Mouse (Mus musculus) MEL (cell line): ENCODE measurements around the gene Myh6. TPM values are rescaled to one million over a fixed set of nuclear protein-coding genes. Genes with fewer than 3 reads are reported as not detected.

Experiments
- DNase-seq: peaks from one replicate; pipeline ENCODE4 v3.0.0; 2011; ENCODE audit warnings: low read depth, low spot score
- H3K27ac ChIP-seq: 2 replicates; pipeline ENCODE4 v1.5.1; 2012; ENCODE audit warnings: low read depth, mild to moderate bottlenecking, control low read depth, low read length, moderate library complexity; ENCODE audit not compliant: control insufficient read depth
- H3K27me3 ChIP-seq, 2 experiments: fragments of 150-350 bp in 1 of 2; sonication (generic) in 1 of 2; 2 replicates each; pipeline ENCODE4 v1.6.1; 2012; ENCODE audit warnings: low read length in 2 of 2, mild to moderate bottlenecking in 2 of 2, improper control_type of control experiment in 1 of 2, moderate library complexity in 1 of 2; ENCODE audit not compliant: insufficient read depth in 2 of 2, control insufficient read depth in 1 of 2
- H3K36me3 ChIP-seq, 2 experiments: 2 replicates each; pipeline ENCODE4 v1.6.1; 2012 to 2014; ENCODE audit warnings: low read length in 2 of 2, improper control_type of control experiment in 1 of 2, inconsistent platforms in 1 of 2, mild to moderate bottlenecking in 1 of 2; ENCODE audit not compliant: insufficient read depth in 2 of 2, control insufficient read depth in 1 of 2
- H3K4me1 ChIP-seq, 2 experiments: fragments of 150-350 bp in 1 of 2; sonication (generic) in 1 of 2; 2 replicates each; pipeline ENCODE4 v1.6.1; 2012; ENCODE audit warnings: low read length in 2 of 2, improper control_type of control experiment in 1 of 2, mild to moderate bottlenecking in 1 of 2; ENCODE audit not compliant: insufficient read depth in 2 of 2, control insufficient read depth in 1 of 2
- H3K4me3 ChIP-seq, 2 experiments: fragments of 150-350 bp in 1 of 2; sonication (generic) in 1 of 2; 2 replicates each; pipeline ENCODE4 v1.5.1; 2012; ENCODE audit warnings: low read depth in 2 of 2, low read length in 2 of 2, mild to moderate bottlenecking in 2 of 2, moderate library complexity in 2 of 2, control low read depth in 1 of 2, improper control_type of control experiment in 1 of 2; ENCODE audit not compliant: control insufficient read depth in 1 of 2, insufficient read depth in 1 of 2
- H3K79me2 ChIP-seq: 2 replicates; pipeline ENCODE4 v1.6.1; 2012; ENCODE audit warnings: mild to moderate bottlenecking, low read length, moderate library complexity; ENCODE audit not compliant: control insufficient read depth, poor library complexity, insufficient read depth
- H3K9ac ChIP-seq: 2 replicates; pipeline ENCODE4 v1.6.1; 2012; ENCODE audit warnings: low read depth, mild to moderate bottlenecking, control low read depth, low read length, moderate library complexity; ENCODE audit not compliant: control insufficient read depth, poor library complexity, severe bottlenecking
- H3K9me3 ChIP-seq: fragments of 150-350 bp; sonication (generic); replicated peaks from 2 replicates; pipeline ENCODE4 v1.6.1; 2012; ENCODE audit warnings: mild to moderate bottlenecking, low read length, improper control_type of control experiment, moderate library complexity; ENCODE audit not compliant: insufficient read depth
- BHLHE40 ChIP-seq: IDR thresholded peaks from 2 replicates; pipeline ENCODE4 v1.6.1; 2012; ENCODE audit warnings: low read depth, mild to moderate bottlenecking, inconsistent platforms, low read length, improper control_type of control experiment, borderline replicate concordance
- CHD2 ChIP-seq: IDR thresholded peaks from 2 replicates; pipeline ENCODE4 v1.6.1; 2011; ENCODE audit warnings: low read length, improper control_type of control experiment
- E2F4 ChIP-seq: IDR thresholded peaks from 2 replicates; pipeline ENCODE4 v1.6.1; 2011; ENCODE audit warnings: low read depth, low read length, improper control_type of control experiment, borderline replicate concordance
- ELF1 ChIP-seq: IDR thresholded peaks from 2 replicates; pipeline ENCODE4 v1.6.1; 2014; ENCODE audit warnings: low read depth, mild to moderate bottlenecking, inconsistent platforms, low read length, improper control_type of control experiment, moderate library complexity
- ETS1 ChIP-seq: IDR thresholded peaks from 2 replicates; pipeline ENCODE4 v1.6.1; 2012; ENCODE audit warnings: low read depth, mild to moderate bottlenecking, inconsistent platforms, low read length, improper control_type of control experiment, moderate library complexity
- MAX ChIP-seq: IDR thresholded peaks from 2 replicates; pipeline ENCODE4 v1.6.1; 2011; ENCODE audit warnings: low read length, improper control_type of control experiment
- MEF2A ChIP-seq: IDR thresholded peaks from 2 replicates; pipeline ENCODE4 v1.6.1; 2014; ENCODE audit warnings: low read depth, mild to moderate bottlenecking, inconsistent platforms, low read length, improper control_type of control experiment; ENCODE audit not compliant: poor library complexity, insufficient replicate concordance, severe bottlenecking; ENCODE audit errors: extremely low read depth
- MXI1 ChIP-seq: IDR thresholded peaks from 2 replicates; pipeline ENCODE4 v1.6.1; 2011; ENCODE audit warnings: mild to moderate bottlenecking, low read depth, low read length, improper control_type of control experiment
- NELFE ChIP-seq: IDR thresholded peaks from 2 replicates; pipeline ENCODE4 v1.6.1; 2011; ENCODE audit warnings: low read depth, low read length, improper control_type of control experiment
- NRF1 ChIP-seq: IDR thresholded peaks from 2 replicates; pipeline ENCODE4 v1.6.1; 2014; ENCODE audit warnings: low read depth, mild to moderate bottlenecking, inconsistent platforms, low read length, improper control_type of control experiment, moderate library complexity; ENCODE audit not compliant: poor library complexity, insufficient read depth, severe bottlenecking
- RAD21 ChIP-seq: IDR thresholded peaks from 2 replicates; pipeline ENCODE4 v1.6.1; 2011; ENCODE audit warnings: mild to moderate bottlenecking, low read depth, low read length, improper control_type of control experiment
- SMC3 ChIP-seq: IDR thresholded peaks from 2 replicates; pipeline ENCODE4 v1.6.1; 2011; ENCODE audit warnings: low read depth, low read length, improper control_type of control experiment
- UBTF ChIP-seq: IDR thresholded peaks from 2 replicates; pipeline ENCODE4 v1.6.1; 2012; ENCODE audit warnings: low read depth, mild to moderate bottlenecking, inconsistent platforms, low read length, improper control_type of control experiment, moderate library complexity, borderline replicate concordance; ENCODE audit not compliant: insufficient read depth
- USF1 ChIP-seq: IDR thresholded peaks from 2 replicates; pipeline ENCODE4 v1.6.1; 2014; ENCODE audit warnings: low read depth, mild to moderate bottlenecking, inconsistent platforms, low read length, improper control_type of control experiment, moderate library complexity
- USF2 ChIP-seq, 2 experiments: IDR thresholded peaks; 2 replicates each; pipeline ENCODE4 v1.6.1; 2011 to 2012; ENCODE audit warnings: improper control_type of control experiment in 2 of 2, low read length in 2 of 2, borderline replicate concordance in 1 of 2, inconsistent platforms in 1 of 2, low read depth in 1 of 2, mild to moderate bottlenecking in 1 of 2; ENCODE audit not compliant: insufficient read depth in 1 of 2
- polyA plus RNA-seq, 2 experiments: library from polyadenylated mRNA; stranded (reverse) in 1 of 2; unstranded in 1 of 2; fragments of >175 nt in 1 of 2; fragments of >200 nt in 1 of 2; gene quantifications; 2 replicates each; pipeline versions ENCODE4 v1.2.1 to v1.2.4; 2012; ENCODE audit warnings: low replicate concordance in 2 of 2, low read depth in 1 of 2; ENCODE audit not compliant: insufficient read length in 2 of 2, insufficient read depth in 1 of 2, missing spikeins in 1 of 2
- total RNA-seq: library from RNA; depleted of rRNA; stranded (reverse); fragments of 300-350 nt; gene quantifications from 2 replicates; pipeline ENCODE4 v1.2.3, GENCODE M21; 2012

Gene Myh6
- total and polyA plus RNA-seq, 3 experiments: not detected

DNA sequence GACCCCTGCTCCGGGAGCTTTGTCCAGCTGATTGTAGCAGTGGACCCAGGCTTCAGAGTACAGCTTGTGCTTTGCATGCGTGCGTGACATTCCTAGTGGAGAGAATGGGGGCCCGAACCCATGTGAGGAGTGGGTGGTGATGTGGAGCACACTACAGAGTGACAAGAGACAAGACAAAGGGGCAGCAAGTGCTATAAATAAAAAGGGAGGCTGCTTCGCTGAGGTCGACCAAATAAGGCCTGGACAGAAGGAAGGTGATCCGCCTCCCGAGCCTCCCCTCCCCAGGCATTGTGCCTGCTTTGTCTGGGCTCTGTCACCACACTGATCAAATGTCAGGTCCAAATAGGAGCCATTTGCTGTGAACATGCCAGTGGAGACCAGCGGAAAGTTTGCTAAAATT lies 30.1 kb upstream of the Myh6 start:
- Histone ChIP-seq H3K9ac (no peak overlapping the region), H3K27me3 (peaks cover 2% of the 10 kb centered on the region in 2 experiments), H3K4me3 (no peak overlapping the region), H3K4me1 (no peaks in the 10 kb centered on the region), H3K27ac (no peak overlapping the region), H3K36me3 (no peaks in the 10 kb centered on the region), H3K9me3 (no peaks in the 10 kb centered on the region), H3K79me2 (no peaks in the 10 kb centered on the region; the same call in 1 of the 2 replicates)
- DNase-seq: no peak
- TF ChIP-seq NRF1 (no peak), USF1 (no peak), NELFE (no peak), UBTF (no peak), ETS1 (no peak)

DNA sequence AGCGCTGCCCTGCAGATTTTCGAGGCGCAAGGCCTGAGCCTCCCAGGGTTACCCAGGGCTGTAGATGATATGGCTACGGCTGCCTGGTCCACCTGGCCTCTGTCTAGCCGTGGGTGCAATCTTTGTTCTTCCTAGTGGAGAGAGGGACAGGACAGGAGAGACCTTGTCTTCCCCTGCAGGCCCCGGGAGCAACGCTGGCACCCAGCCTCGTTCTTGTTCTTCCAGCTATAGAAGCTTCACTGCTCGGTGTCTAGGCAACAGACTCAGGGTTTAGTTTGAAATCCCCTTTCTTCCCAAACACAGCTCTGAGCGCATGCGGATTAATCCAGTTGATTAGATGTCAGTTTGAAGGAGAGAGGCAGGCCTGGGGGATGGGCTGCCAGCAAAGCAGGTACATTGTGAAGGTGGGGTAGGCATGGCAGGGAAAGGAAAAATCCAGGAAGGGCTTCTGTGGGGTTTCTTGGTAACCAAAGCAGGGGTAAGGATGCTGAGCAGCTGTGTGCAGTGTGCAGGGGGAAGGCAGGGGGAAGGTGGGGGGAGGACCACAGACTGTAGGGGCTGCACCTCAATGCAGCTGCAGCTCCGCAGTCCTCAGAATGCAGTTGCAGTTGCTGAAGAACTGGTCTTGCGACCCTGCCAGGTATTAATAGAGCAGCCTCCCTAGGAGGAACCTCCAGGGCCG lies 28.9 kb upstream of the Myh6 start:
- Histone ChIP-seq H3K9ac (no peak overlapping the region), H3K9me3 (no peaks in the 10 kb centered on the region), H3K36me3 (no peaks in the 10 kb centered on the region), H3K4me3 (no peak overlapping the region), H3K79me2 (no peaks in the 10 kb centered on the region; the same call in 1 of the 2 replicates), H3K27me3 (peaks cover 2 to 4% of the 10 kb centered on the region in 2 experiments), H3K4me1 (no peaks in the 10 kb centered on the region), H3K27ac (no peak overlapping the region)
- DNase-seq: no peak
- TF ChIP-seq MEF2A (no peak), RAD21 (no peak), USF2 (IDR thresholded peaks at IDR 0.05; ENCODE audit: borderline replicate concordance in 1 of 2, insufficient read depth in 1 of 2, low read depth in 1 of 2, low read length in 2 of 2) (no peak)

DNA sequence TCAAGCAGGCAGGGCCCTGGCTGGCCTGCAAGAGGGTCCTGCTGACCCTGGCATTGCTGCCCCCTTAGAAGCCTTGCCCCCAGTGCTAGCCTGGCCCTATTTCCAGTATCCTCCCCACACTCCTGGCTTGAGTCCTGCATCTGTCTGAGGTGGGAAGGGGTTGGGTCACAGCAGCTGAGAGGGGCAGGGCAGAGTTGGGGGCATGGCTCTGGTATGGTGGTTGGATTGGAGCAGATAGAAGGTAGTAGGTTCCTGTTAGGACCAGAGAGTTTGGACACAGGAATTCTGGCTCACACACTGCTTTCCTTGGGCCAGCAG lies 28.1 kb upstream of the Myh6 start:
- Histone ChIP-seq H3K9ac (no peak overlapping the region), H3K4me3 (no peak overlapping the region), H3K27ac (no peak overlapping the region), H3K9me3 (no peaks in the 10 kb centered on the region), H3K36me3 (no peaks in the 10 kb centered on the region), H3K4me1 (no peaks in the 10 kb centered on the region), H3K79me2 (no peaks in the 10 kb centered on the region; the same call in 1 of the 2 replicates), H3K27me3 (peaks cover 2 to 4% of the 10 kb centered on the region in 2 experiments)
- DNase-seq: no peak
- TF ChIP-seq MXI1 (no peak), MAX (no peak), SMC3 (no peak), E2F4 (no peak), BHLHE40 (no peak), ELF1 (no peak), CHD2 (no peak)
